Mouse (Mus musculus) small intestine, adult 2 months (tissue): ENCODE data around the gene Tbca. TPM values are rescaled to one million over a fixed set of nuclear protein-coding genes. Genes with fewer than 3 reads are reported as not detected.

Experiments used
- H3K27ac ChIP-seq: fragments of 200-500 bp; 2 replicates; pipeline ENCODE4 v1.5.1; 2012; ENCODE audit warnings: low read depth, low read length, control low read depth, inconsistent platforms; ENCODE audit not compliant: insufficient read depth
- H3K27me3 ChIP-seq: fragments of 200-500 bp; 2 replicates; pipeline ENCODE4 v1.6.1; 2012; ENCODE audit warnings: mild to moderate bottlenecking, moderate library complexity, low read length, inconsistent platforms; ENCODE audit not compliant: control insufficient read depth, insufficient read depth
- H3K36me3 ChIP-seq: fragments of 200-500 bp; 2 replicates; pipeline ENCODE4 v1.6.1; 2012; ENCODE audit warnings: mild to moderate bottlenecking, low read length, control low read depth, inconsistent platforms; ENCODE audit not compliant: control insufficient read depth, insufficient read depth
- H3K4me1 ChIP-seq: fragments of 200-500 bp; 2 replicates; pipeline ENCODE4 v1.6.1; 2012; ENCODE audit warnings: low read length, inconsistent platforms, mixed read lengths; ENCODE audit not compliant: control insufficient read depth, insufficient read depth, insufficient read length
- H3K4me3 ChIP-seq: fragments of 200-500 bp; 2 replicates; pipeline ENCODE4 v1.5.1; 2012; ENCODE audit warnings: low read depth, mild to moderate bottlenecking, control low read depth, inconsistent platforms, low read length, moderate library complexity
- CTCF ChIP-seq: fragments of 200-500 bp; IDR thresholded peaks from 2 replicates; pipeline ENCODE4 v1.5.1; 2012; ENCODE audit warnings: low read depth, mild to moderate bottlenecking, control low read depth, inconsistent platforms, low read length, moderate library complexity, mixed read lengths; ENCODE audit not compliant: insufficient replicate concordance, insufficient read length; ENCODE audit errors: extremely low read depth
- POLR2A ChIP-seq: fragments of 200-500 bp; IDR thresholded peaks from 2 replicates; pipeline ENCODE4 v1.6.1; 2012; ENCODE audit warnings: low read depth, mild to moderate bottlenecking, control low read depth, inconsistent platforms, low read length, moderate library complexity
- WGBS: fragments of 180-500 bp; shearing (Covaris S2); methylation state at CpG from one replicate; pipeline ENCODE4 v1.1.7; 2018; 5-methylcytosine and 5-hydroxymethylcytosine counted together
- polyA plus RNA-seq: library from polyadenylated mRNA; depleted of rRNA; stranded (reverse); fragments of >200 nt; gene quantifications from 2 replicates; pipeline ENCODE4 v1.2.3, GENCODE M21; 2012

Tbca gene
- polyA plus RNA-seq, 1 experiment = 0.91 TPM

DNA sequence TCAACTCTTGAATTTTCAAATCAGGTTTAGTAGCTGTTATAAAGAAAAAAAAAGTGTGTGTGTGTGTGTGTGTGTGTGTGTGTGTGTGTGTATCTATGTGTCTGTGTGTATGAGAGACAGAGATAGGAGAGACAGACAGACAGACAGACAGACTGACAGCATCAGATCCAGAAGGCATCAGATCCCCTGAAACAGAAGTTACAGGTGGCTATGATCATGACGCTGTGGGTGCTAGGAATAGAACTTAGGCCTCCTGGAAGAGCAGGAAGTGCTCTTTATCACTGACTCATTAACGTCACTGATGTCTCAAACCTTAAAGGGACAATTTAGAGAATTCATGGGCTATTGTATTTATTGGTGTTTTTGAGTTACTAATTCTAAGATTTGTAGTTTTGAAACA is 32.2 kb downstream of the Tbca start:
- peak overlapping the region; percentile 75 for H3K27ac ChIP-seq
- no peaks in the 10 kb centered on the region for H3K27me3 ChIP-seq
- TF ChIP-seq CTCF (no peak), POLR2A (no peak)
- H3K4me1 ChIP-seq = peaks cover 2% of the 10 kb centered on the region; the same call in 1 of the 2 replicates
- 18% methylated on average over 2 of the region's 2 CpGs for WGBS
- no peaks in the 10 kb centered on the region for H3K36me3 ChIP-seq
- no peak overlapping the region for H3K4me3 ChIP-seq

- no peak for TF ChIP-seq POLR2A
- no peak for TF ChIP-seq CTCF
- 67% methylated on average over 5 of the region's 5 CpGs for WGBS
- Histone ChIP-seq H3K36me3 (no peaks in the 10 kb centered on the region), H3K4me1 (peaks cover 5% of the 10 kb centered on the region; the same call in 1 of the 2 replicates), H3K27ac (no peak overlapping the region), H3K4me3 (no peak overlapping the region), H3K27me3 (no peaks in the 10 kb centered on the region)
Observed at GRCm38 (mm10) chr13:94826389-94826788, 37.7 kb downstream of the Tbca start.

DNA sequence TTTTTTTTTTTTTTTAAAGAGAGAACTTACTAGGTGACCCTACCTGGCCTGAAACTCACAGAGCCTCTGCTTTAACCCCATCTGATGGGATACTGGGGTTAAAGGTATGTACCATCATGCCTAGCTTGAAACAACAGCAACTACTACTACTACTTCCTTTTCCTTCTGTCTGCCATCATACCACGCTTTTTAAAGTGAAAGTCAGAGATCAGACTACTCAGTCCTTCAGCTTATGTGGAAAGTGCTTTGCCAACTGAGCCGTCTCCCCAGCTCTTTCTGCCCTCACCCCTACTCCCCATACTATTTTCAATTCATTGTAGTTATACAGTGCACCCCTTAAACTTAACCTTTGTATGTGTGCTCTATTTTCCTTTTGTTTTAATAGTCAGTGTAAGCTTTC is 38.3 kb downstream of the Tbca start:
- H3K4me1 ChIP-seq = peaks cover 5% of the 10 kb centered on the region; the same call in 1 of the 2 replicates
- H3K27me3 ChIP-seq = no peaks in the 10 kb centered on the region
- TF ChIP-seq CTCF = no peak
- H3K4me3 ChIP-seq = no peak overlapping the region
- H3K27ac ChIP-seq = no peak overlapping the region
- no peaks in the 10 kb centered on the region for H3K36me3 ChIP-seq
- WGBS = 82% methylated on average over 2 of the region's 2 CpGs

DNA sequence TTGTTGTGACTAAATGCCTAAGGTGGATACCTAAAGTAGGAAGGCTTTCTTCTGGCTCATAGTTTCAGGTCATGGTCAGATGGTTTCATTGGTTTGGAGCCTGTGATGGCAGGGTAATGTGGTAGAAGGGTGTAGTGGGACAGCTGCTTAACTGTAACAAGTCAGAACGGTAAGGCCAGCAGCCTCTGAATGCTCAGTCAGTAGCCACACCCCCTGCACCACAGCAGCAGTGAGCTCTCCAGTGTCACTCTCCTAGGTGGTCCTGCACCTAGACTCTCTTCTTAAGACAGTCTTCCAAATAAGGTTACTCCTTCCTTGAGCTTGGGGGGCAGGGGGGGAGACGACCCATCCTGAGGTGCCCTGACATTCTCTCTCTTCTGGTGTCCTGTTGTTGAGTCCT is 39.1 kb downstream of the Tbca start:
- Histone ChIP-seq H3K4me3 (no peak overlapping the region), H3K4me1 (peaks cover 5% of the 10 kb centered on the region; the same call in 1 of the 2 replicates), H3K27me3 (no peaks in the 10 kb centered on the region), H3K36me3 (peaks cover 5% of the 10 kb centered on the region), H3K27ac (no peak overlapping the region)
- WGBS = 53% methylated on average over 2 of the region's 2 CpGs
- TF ChIP-seq CTCF (no peak), POLR2A (no peak)

DNA sequence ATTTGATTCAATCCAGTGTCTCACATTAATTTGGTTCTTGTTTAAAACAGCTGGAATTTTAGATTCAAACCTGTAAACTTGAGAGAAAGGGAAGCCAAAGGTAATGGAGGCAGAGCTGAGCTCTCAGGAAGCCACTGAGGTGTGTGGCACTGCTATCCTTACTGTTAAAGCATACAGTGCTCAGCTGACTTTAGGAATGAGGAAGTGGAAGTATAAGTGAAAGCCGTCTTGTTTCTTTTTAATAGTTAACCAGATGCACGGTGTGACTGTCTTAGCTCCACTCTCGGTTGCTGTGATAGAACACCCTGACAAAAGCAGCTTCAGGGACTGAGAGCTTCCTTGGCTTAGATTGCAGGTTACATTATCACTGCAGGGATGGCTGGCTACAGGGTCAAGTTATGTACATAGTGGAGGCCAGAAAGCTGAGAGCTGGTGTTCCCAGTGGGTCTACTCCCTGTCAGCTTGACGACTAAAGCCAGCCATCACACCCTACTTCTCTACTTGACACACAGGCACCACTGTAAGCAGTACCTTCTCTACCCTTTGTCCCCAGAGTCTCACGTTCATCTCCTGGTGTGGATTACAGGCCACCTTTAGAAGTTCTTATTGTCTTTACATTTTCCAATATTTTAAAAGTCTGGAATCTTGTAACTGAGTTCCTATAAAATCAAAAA is 49.5 kb downstream of the Tbca start:
- Histone ChIP-seq H3K27me3 (no peaks in the 10 kb centered on the region), H3K27ac (peak overlapping the region; percentile 73), H3K36me3 (peaks cover 35% of the 10 kb centered on the region), H3K4me3 (no peak overlapping the region), H3K4me1 (peaks cover 7% of the 10 kb centered on the region; the same call in 1 of the 2 replicates)
- no peak for TF ChIP-seq CTCF
- no peak for TF ChIP-seq POLR2A
- 24% methylated on average over 5 of the region's 5 CpGs for WGBS

- H3K4me1 ChIP-seq = peaks cover 7% of the 10 kb centered on the region; the same call in 1 of the 2 replicates
- H3K27me3 ChIP-seq = no peaks in the 10 kb centered on the region
- 33% methylated on average over 8 of the region's 8 CpGs for WGBS
- no peak for TF ChIP-seq CTCF
- TF ChIP-seq POLR2A = no peak
- H3K27ac ChIP-seq = no peak overlapping the region
- peaks cover 33% of the 10 kb centered on the region for H3K36me3 ChIP-seq
- H3K4me3 ChIP-seq = no peak overlapping the region
Observed at GRCm38 (mm10) chr13:94838756-94839337, 50.1 kb downstream of the Tbca start.

- peaks cover 20% of the 10 kb centered on the region for H3K36me3 ChIP-seq
- TF ChIP-seq CTCF (no peak), POLR2A (no peak)
- H3K4me1 ChIP-seq = peaks cover 7% of the 10 kb centered on the region; the same call in 1 of the 2 replicates
- H3K27me3 ChIP-seq = no peaks in the 10 kb centered on the region
- 74% methylated on average over 5 of the region's 5 CpGs for WGBS
- H3K27ac ChIP-seq = no peak overlapping the region
- no peak overlapping the region for H3K4me3 ChIP-seq
Observed at GRCm38 (mm10) chr13:94843236-94843635, 54.5 kb downstream of the Tbca start.
